Mouse (Mus musculus) brain, embryonic 14.5 days (tissue): ENCODE measurements around the gene Ablim1.

Experiments used
- CTCF ChIP-seq: fragments of 200-500 bp; IDR thresholded peaks from 2 replicates; pipeline ENCODE4 v1.5.1; 2012; ENCODE audit warnings: inconsistent platforms, mild to moderate bottlenecking, moderate library complexity, borderline replicate concordance; ENCODE audit not compliant: insufficient read depth, insufficient read length; ENCODE audit errors: extremely low read depth
- POLR2A ChIP-seq: fragments of 200-500 bp; IDR thresholded peaks from 2 replicates; pipeline ENCODE4 v1.6.1; 2012; ENCODE audit warnings: mild to moderate bottlenecking, inconsistent platforms, borderline replicate concordance; ENCODE audit not compliant: poor library complexity, insufficient read depth, insufficient read length, severe bottlenecking; ENCODE audit errors: extremely low read depth

DNA sequence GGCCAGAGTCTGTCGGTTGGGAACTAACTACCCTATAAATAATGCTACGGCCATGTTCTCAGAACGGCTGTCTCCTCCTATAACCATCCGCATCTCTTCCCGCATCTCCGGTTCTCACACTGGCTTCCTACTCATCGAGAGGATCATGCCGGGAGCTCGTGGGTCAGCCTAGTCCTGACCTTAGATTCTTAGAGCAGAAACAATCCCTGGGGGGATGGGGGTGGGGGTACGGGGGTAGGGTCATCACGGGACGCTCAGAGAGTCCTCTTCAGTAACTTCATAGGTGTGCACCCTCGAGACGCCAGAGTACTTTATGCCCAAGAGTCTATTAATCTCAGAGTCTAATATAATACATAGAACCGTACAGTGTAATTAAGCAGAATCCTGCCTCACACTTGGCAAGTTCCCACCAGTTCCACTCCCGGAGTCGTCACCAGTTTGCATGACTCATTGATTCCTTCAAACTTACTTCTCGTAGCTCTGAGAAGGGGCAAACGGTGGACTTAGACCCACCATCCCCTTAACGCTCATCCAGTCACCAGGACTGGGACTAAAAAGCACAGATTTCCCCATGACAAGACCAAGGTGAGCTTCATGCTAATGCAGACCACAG is 156.9 kb downstream of the Ablim1 start:
- no peak for TF ChIP-seq POLR2A
- no peak for TF ChIP-seq CTCF
